Mouse (Mus musculus) mesoderm, embryonic 11.5 days (tissue): ENCODE measurements at regions not wholly inside any gene's neighbourhood (a gene's known extent, or its start where the extent isn't known, plus 50 kb on each side); places are given as distances from the start of the nearest gene placed in this dataset.

Source experiments
- DNase-seq: peaks from one replicate; pipeline ENCODE4 v3.0.0-alpha.2; 2012; ENCODE audit warnings: low read depth, low spot score

DNA sequence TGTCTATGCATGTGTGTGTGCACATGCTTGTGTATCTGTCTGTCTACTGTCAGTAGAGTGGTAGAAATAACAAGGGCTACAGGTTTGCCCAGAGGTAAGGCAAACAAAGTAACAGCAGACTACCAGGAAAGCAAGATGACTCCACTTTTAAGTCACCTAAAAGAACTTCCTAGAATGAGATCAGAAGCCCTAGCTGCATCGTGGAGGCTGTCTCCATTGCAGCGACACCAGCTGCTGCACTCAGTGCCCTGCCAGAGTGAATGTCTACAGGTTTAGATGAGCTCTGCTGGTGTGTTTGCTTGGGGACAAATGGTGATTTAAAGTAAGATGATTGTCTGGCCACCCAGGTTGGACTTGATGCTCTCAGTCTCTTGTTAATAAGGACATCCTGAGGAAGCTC, 50.6 kb upstream of the Dusp10 start:
- DNase-seq, result no peak

DNA sequence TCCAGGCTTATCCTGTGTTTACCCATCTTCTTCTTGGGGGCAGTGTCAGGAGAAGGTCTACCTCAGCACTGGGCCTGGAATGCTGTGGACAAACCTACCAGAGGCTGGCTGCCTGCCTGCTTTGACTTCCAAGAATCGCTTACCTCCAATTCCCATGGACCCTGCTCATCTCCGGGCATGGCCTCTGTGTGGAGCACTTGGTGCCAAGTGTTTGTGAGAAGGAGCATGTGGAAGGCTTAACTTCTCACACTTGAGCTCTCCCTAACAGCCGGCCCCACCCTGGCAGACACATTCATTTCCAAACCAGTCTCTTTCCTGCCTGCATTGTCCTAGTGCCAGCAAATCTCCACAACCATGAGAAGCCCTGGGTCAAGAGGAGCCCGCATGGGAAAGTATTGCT, 49.8 kb upstream of the Dusp10 start:
- DNase-seq, result no peak
